Mouse (Mus musculus) neural tube, embryonic 10.5 days (tissue): ENCODE data around the gene Alkbh6.
A peak's percentile ranks its signal among the peaks of the same experiment; 100 is the strongest.

Experiments
- DNase-seq: peaks from one replicate; pipeline ENCODE4 v3.0.0-alpha.2; 2017; ENCODE audit warnings: low spot score; ENCODE audit errors: extremely low spot score

Alkbh6 gene

GRCm38 (mm10) chr7:30294296-30294695, 14.2 kb upstream of the Alkbh6 start:
- no peak for DNase-seq

GRCm38 (mm10) chr7:30295103-30295502, 13.4 kb upstream of the Alkbh6 start:
- DNase-seq: no peak

GRCm38 (mm10) chr7:30296816-30297215, 11.7 kb upstream of the Alkbh6 start:
- DNase-seq: no peak

GRCm38 (mm10) chr7:30297266-30297665, 11.3 kb upstream of the Alkbh6 start:
- no peak for DNase-seq

- DNase-seq: peak; percentile 31
Observed at GRCm38 (mm10) chr7:30300914-30301313, 7.6 kb upstream of the Alkbh6 start.

- DNase-seq: no peak
Observed at GRCm38 (mm10) chr7:30306083-30306779, 2.3 kb upstream of the Alkbh6 start.

- no peak for DNase-seq
Observed at GRCm38 (mm10) chr7:30309395-30310129, 1.0 kb downstream of the Alkbh6 start.

- no peak for DNase-seq
Observed at GRCm38 (mm10) chr7:30310136-30310535, 1.6 kb downstream of the Alkbh6 start.

- no peak for DNase-seq
Observed at GRCm38 (mm10) chr7:30313666-30314320, 5.3 kb downstream of the Alkbh6 start.

- DNase-seq: peak; percentile 42
Observed at GRCm38 (mm10) chr7:30314721-30315155, 6.2 kb downstream of the Alkbh6 start, which contains the start of gene Syne4. Gene Syne4 (plus strand): TSS chr7:30314807.

GRCm38 (mm10) chr7:30315559-30316529, 7.3 kb downstream of the Alkbh6 start:
- no peak for DNase-seq

GRCm38 (mm10) chr7:30318142-30318541, 9.6 kb downstream of the Alkbh6 start:
- no peak for DNase-seq

- no peak for DNase-seq
Observed at GRCm38 (mm10) chr7:30320946-30321345, 12.4 kb downstream of the Alkbh6 start.

GRCm38 (mm10) chr7:30321539-30322284, 13.2 kb downstream of the Alkbh6 start, which contains the start of gene E130208F15Rik:
Gene E130208F15Rik (plus strand): TSS chr7:30321740.
- peak; percentile 50 for DNase-seq

GRCm38 (mm10) chr7:30322285-30322667, 13.8 kb downstream of the Alkbh6 start:
- DNase-seq: peak; percentile 95

GRCm38 (mm10) chr7:30322865-30323264, 14.3 kb downstream of the Alkbh6 start:
- no peak for DNase-seq

- no peak for DNase-seq
Observed at GRCm38 (mm10) chr7:30323795-30324194, 15.3 kb downstream of the Alkbh6 start, which contains the start of gene Sdhaf1. Gene Sdhaf1 (minus strand): TSS chr7:30323895.

- no peak for DNase-seq
Observed at GRCm38 (mm10) chr7:30324300-30324944, 15.9 kb downstream of the Alkbh6 start.

- peak; percentile 59 for DNase-seq
Observed at GRCm38 (mm10) chr7:30325364-30325763, 16.8 kb downstream of the Alkbh6 start.

- DNase-seq: no peak
Observed at GRCm38 (mm10) chr7:30326427-30326826, 17.9 kb downstream of the Alkbh6 start.
